Mouse (Mus musculus) small intestine, adult 2 months (tissue): ENCODE measurements at regions not wholly inside any gene's neighbourhood (a gene's known extent, or its start where the extent isn't known, plus 50 kb on each side); places are given as distances from the start of the nearest gene placed in this dataset.

ENCODE experiments used
- CTCF ChIP-seq: fragments of 200-500 bp; IDR thresholded peaks from 2 replicates; pipeline ENCODE4 v1.5.1; 2012; ENCODE audit warnings: low read depth, mild to moderate bottlenecking, control low read depth, inconsistent platforms, low read length, moderate library complexity, mixed read lengths; ENCODE audit not compliant: insufficient replicate concordance, insufficient read length; ENCODE audit errors: extremely low read depth
- POLR2A ChIP-seq: fragments of 200-500 bp; IDR thresholded peaks from 2 replicates; pipeline ENCODE4 v1.6.1; 2012; ENCODE audit warnings: low read depth, mild to moderate bottlenecking, control low read depth, inconsistent platforms, low read length, moderate library complexity

- TF ChIP-seq CTCF (no peak), POLR2A (no peak)
Observed at GRCm38 (mm10) chr13:107810802-107811192, 233.4 kb upstream of the Smim15 start.
